Mouse (Mus musculus) heart, embryonic 15.5 days (tissue): ENCODE measurements at regions not wholly inside any gene's neighbourhood (a gene's known extent, or its start where the extent isn't known, plus 50 kb on each side); places are given as distances from the start of the nearest gene placed in this dataset.

Experiments
- ATAC-seq: fragments of 200-750 bp; cut with Nextera tagmentation; replicated peaks from 2 replicates; pipeline ENCODE4 v1.8.0; 2017; ENCODE audit warnings: low read depth, moderate TSS enrichment; ENCODE audit not compliant: insufficient number of reproducible peaks, insufficient read depth, low FRiP score
- H3K27ac ChIP-seq: fragments of 300-500 bp; sonication (generic); 2 replicates; pipeline ENCODE4 v1.5.1; 2015; ENCODE audit warnings: mild to moderate bottlenecking, inconsistent platforms
- H3K27me3 ChIP-seq: fragments of 300-500 bp; sonication (generic); 2 replicates; pipeline ENCODE4 v1.6.1; 2015; ENCODE audit warnings: inconsistent platforms
- H3K36me3 ChIP-seq: fragments of 300-500 bp; sonication (generic); 2 replicates; pipeline ENCODE4 v1.6.1; 2015; ENCODE audit warnings: mild to moderate bottlenecking, inconsistent platforms
- H3K4me1 ChIP-seq: fragments of 300-500 bp; sonication (generic); replicated peaks from 2 replicates; pipeline ENCODE4 v1.6.1; 2015; ENCODE audit warnings: inconsistent platforms
- H3K4me2 ChIP-seq: fragments of 300-500 bp; sonication (generic); 2 replicates; pipeline ENCODE4 v1.6.1; 2015; ENCODE audit warnings: inconsistent platforms, mild to moderate bottlenecking, moderate library complexity
- H3K4me3 ChIP-seq: fragments of 300-500 bp; sonication (generic); 2 replicates; pipeline ENCODE4 v1.5.1; 2015; ENCODE audit warnings: mild to moderate bottlenecking, inconsistent platforms
- H3K9ac ChIP-seq: fragments of 300-500 bp; sonication (generic); 2 replicates; pipeline ENCODE4 v1.6.1; 2015; ENCODE audit warnings: mild to moderate bottlenecking, inconsistent platforms
- H3K9me3 ChIP-seq: fragments of 300-500 bp; sonication (generic); replicated peaks from 2 replicates; pipeline ENCODE4 v1.6.1; 2016; ENCODE audit warnings: inconsistent platforms
- WGBS: fragments of 180-500 bp; shearing (Covaris S2); methylation state at CpG from one replicate; pipeline ENCODE4 v1.1.7; 2015; ENCODE audit warnings: mixed read lengths; 5-methylcytosine and 5-hydroxymethylcytosine counted together

GRCm38 (mm10) chr4:84114162-84115040 lies 560.7 kb downstream of the Bnc2 start:
- H3K36me3 ChIP-seq: no peaks in the 10 kb centered on the region
- H3K4me3 ChIP-seq: no peak overlapping the region
- no peak overlapping the region for H3K27ac ChIP-seq
- no peaks in the 10 kb centered on the region for H3K9me3 ChIP-seq
- WGBS: 68% methylated on average over 10 of the region's 10 CpGs
- H3K9ac ChIP-seq: no peak overlapping the region
- no peak for ATAC-seq
- H3K4me2 ChIP-seq: no peak overlapping the region
- no peaks in the 10 kb centered on the region for H3K27me3 ChIP-seq
- no peaks in the 10 kb centered on the region for H3K4me1 ChIP-seq

DNA sequence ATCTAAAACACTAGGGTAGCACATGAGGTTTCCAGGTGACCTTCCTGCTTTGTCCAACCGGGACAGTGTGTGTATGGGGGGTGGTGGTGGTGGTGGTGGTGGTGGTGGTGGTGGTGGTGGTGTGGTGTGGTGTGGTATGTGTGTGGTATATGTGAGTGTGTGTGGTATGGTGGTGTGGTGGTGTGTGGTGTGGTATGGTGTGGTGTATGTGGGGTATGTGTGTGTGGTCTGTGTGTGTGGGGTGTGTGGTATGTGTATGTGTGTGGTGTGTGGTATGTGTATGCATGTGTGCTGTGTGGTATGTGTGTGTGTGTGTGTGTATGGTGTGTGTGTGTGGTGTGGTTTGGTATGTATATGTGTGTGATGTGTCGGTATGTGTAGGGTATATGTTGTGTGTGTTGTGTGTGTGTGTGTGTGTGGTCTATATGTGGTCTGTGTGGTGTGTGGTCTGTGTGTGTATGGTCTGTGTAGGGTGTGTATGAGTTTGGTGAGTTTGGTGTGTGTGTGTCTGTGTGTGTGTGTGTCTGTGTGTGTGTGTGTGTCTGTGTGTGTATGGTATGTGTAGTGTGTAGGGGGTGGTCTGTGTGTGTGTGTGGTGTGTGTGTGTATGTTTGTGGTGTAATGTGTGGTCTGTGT lies 556.7 kb downstream of the Bnc2 start:
- 71% methylated on average over 2 of the region's 2 CpGs for WGBS
- Histone ChIP-seq H3K4me3 (no peak overlapping the region), H3K9ac (no peak overlapping the region), H3K27me3 (no peaks in the 10 kb centered on the region), H3K36me3 (no peaks in the 10 kb centered on the region), H3K4me1 (no peaks in the 10 kb centered on the region), H3K4me2 (no peak overlapping the region), H3K27ac (no peak overlapping the region), H3K9me3 (no peaks in the 10 kb centered on the region)
- ATAC-seq: no peak

GRCm38 (mm10) chr4:84119616-84120015 lies 555.5 kb downstream of the Bnc2 start:
- H3K36me3 ChIP-seq: no peaks in the 10 kb centered on the region
- H3K27ac ChIP-seq: no peak overlapping the region
- H3K27me3 ChIP-seq: no peaks in the 10 kb centered on the region
- WGBS: 47% methylated on average over 7 of the region's 7 CpGs
- no peak overlapping the region for H3K4me2 ChIP-seq
- H3K4me1 ChIP-seq: no peaks in the 10 kb centered on the region
- H3K4me3 ChIP-seq: no peak overlapping the region
- no peak for ATAC-seq
- no peak overlapping the region for H3K9ac ChIP-seq
- H3K9me3 ChIP-seq: no peaks in the 10 kb centered on the region

GRCm38 (mm10) chr4:84120330-84120729 lies 554.7 kb downstream of the Bnc2 start:
- Histone ChIP-seq H3K4me2 (no peak overlapping the region), H3K36me3 (no peaks in the 10 kb centered on the region), H3K27ac (no peak overlapping the region), H3K4me3 (no peak overlapping the region), H3K9me3 (no peaks in the 10 kb centered on the region), H3K9ac (no peak overlapping the region), H3K4me1 (no peaks in the 10 kb centered on the region), H3K27me3 (no peaks in the 10 kb centered on the region)
- 74% methylated on average over 7 of the region's 7 CpGs for WGBS
- no peak for ATAC-seq

DNA sequence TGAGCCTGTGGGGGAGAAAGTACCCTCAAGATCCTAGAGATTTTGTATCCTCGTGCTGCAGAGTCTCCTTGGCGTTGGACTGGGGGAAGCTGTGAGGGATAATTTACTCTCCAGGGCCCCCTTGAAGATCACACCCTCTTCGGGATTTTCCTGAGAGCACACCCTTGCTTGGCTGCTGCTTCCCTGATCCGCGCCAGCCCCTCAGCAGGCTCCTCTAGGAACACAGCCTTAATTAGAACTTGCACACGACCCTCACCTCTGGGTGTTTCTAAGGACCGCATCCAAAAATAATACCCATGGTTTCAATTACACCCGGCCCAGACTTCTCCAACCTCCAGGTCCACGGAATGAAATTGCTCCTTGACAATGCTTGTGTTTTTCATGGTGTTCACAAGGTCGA lies 553.6 kb downstream of the Bnc2 start:
- Histone ChIP-seq H3K4me3 (no peak overlapping the region), H3K27ac (no peak overlapping the region), H3K4me2 (no peak overlapping the region), H3K4me1 (no peaks in the 10 kb centered on the region; the same call in 1 of the 2 replicates), H3K9ac (no peak overlapping the region), H3K36me3 (no peaks in the 10 kb centered on the region), H3K27me3 (no peaks in the 10 kb centered on the region), H3K9me3 (no peaks in the 10 kb centered on the region)
- 59% methylated on average over 10 of the region's 10 CpGs for WGBS
- ATAC-seq: no peak

- H3K27me3 ChIP-seq: no peaks in the 10 kb centered on the region
- 46% methylated on average over 4 of the region's 4 CpGs for WGBS
- no peak overlapping the region for H3K4me3 ChIP-seq
- H3K9me3 ChIP-seq: no peaks in the 10 kb centered on the region
- no peaks in the 10 kb centered on the region for H3K36me3 ChIP-seq
- H3K4me2 ChIP-seq: no peak overlapping the region
- H3K9ac ChIP-seq: no peak overlapping the region
- no peak for ATAC-seq
- no peaks in the 10 kb centered on the region; the same call in 1 of the 2 replicates for H3K4me1 ChIP-seq
- H3K27ac ChIP-seq: no peak overlapping the region
Measured at GRCm38 (mm10) chr4:84126400-84126799, 548.7 kb downstream of the Bnc2 start.

- Histone ChIP-seq H3K27ac (no peak overlapping the region), H3K4me2 (no peak overlapping the region), H3K9me3 (no peaks in the 10 kb centered on the region), H3K36me3 (no peaks in the 10 kb centered on the region), H3K9ac (no peak overlapping the region), H3K4me1 (no peaks in the 10 kb centered on the region; the same call in 1 of the 2 replicates), H3K27me3 (no peaks in the 10 kb centered on the region), H3K4me3 (no peak overlapping the region)
- no peak for ATAC-seq
- WGBS: 41% methylated on average over 2 of the region's 2 CpGs
Measured at GRCm38 (mm10) chr4:84127380-84127779, 547.7 kb downstream of the Bnc2 start.

GRCm38 (mm10) chr4:84130840-84131547 lies 544.1 kb downstream of the Bnc2 start:
- Histone ChIP-seq H3K4me3 (no peak overlapping the region), H3K9ac (no peak overlapping the region), H3K9me3 (no peaks in the 10 kb centered on the region), H3K27me3 (no peaks in the 10 kb centered on the region), H3K36me3 (no peaks in the 10 kb centered on the region), H3K4me2 (no peak overlapping the region), H3K4me1 (no peaks in the 10 kb centered on the region; the same call in 1 of the 2 replicates), H3K27ac (no peak overlapping the region)
- 58% methylated on average over 7 of the region's 7 CpGs for whole genome bisulfite sequencing
- no peak for ATAC-seq

- no peak overlapping the region for H3K9ac ChIP-seq
- ATAC-seq: no peak
- no peak overlapping the region for H3K4me3 ChIP-seq
- no peaks in the 10 kb centered on the region for H3K36me3 ChIP-seq
- no peaks in the 10 kb centered on the region for H3K4me1 ChIP-seq
- WGBS: 81% methylated on average over 10 of the region's 10 CpGs
- H3K27me3 ChIP-seq: no peaks in the 10 kb centered on the region
- no peak overlapping the region for H3K27ac ChIP-seq
- no peaks in the 10 kb centered on the region for H3K9me3 ChIP-seq
- no peak overlapping the region for H3K4me2 ChIP-seq
Measured at GRCm38 (mm10) chr4:84135740-84136139, 539.3 kb downstream of the Bnc2 start.

DNA sequence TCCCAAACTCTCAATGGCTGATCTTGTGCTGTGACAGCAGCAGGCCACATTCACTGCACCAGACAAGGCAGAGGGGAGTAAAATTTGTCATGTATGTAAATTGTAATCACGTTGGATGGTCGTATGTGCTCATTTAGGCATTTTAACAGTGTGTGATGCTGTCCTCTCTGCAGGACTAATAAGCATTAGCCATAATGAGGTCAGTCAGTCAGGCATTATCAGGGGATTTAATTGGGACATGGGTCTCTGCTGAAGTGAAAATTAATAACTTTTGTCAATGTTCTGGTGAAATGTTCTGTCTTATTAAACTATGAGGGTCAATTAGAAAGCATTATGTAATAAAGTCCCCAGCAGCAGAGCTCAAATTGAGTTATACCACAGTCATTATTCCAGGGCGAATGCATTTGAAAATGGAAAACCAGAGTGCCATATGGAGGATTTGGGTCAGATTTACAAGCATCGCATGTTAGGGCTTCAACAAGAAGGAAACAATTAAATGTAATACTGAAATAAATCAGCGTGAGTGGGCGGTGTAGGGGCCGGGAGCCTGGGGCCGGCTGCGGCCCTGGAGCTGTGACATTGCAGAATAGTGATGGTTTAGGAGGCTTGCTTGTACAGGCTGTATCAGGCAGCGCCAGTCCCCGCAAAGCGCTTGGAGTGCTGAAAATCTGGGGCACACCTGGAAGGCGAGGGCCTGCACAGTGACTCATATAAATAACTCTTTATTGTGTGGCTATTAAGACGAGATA lies 537.7 kb downstream of the Bnc2 start:
- Histone ChIP-seq H3K9me3 (no peaks in the 10 kb centered on the region; the same call in 1 of the 2 replicates), H3K9ac (no peak overlapping the region), H3K27me3 (no peaks in the 10 kb centered on the region), H3K4me2 (no peak overlapping the region), H3K4me3 (no peak overlapping the region), H3K4me1 (no peaks in the 10 kb centered on the region), H3K27ac (no peak overlapping the region), H3K36me3 (no peaks in the 10 kb centered on the region)
- 75% methylated on average over 14 of the region's 14 CpGs for WGBS
- no peak for ATAC-seq
